Mouse (Mus musculus) heart, adult 2 months (tissue): ENCODE results near the gene Plcg2.

Experiments
- CTCF ChIP-seq: fragments of 200-600 bp; IDR thresholded peaks from 2 replicates; pipeline ENCODE4 v1.8.1; 2022; ENCODE audit warnings: antibody characterized with exemption, mild to moderate bottlenecking, moderate library complexity
- POLR2A ChIP-seq: fragments of 200-500 bp; IDR thresholded peaks from 2 replicates; pipeline ENCODE4 v1.6.1; 2011; ENCODE audit warnings: mild to moderate bottlenecking, low read depth, low read length, control low read depth; ENCODE audit not compliant: insufficient read depth

- no peak for TF ChIP-seq CTCF
- no peak for TF ChIP-seq POLR2A
Observed at GRCm38 (mm10) chr8:117484731-117485130, 13.4 kb upstream of the Plcg2 start.
